Mouse (Mus musculus) forebrain, embryonic 10.5 days (tissue): Measurements from ENCODE around the gene Trit1. TPM values are rescaled to one million over a fixed set of nuclear protein-coding genes. Genes with fewer than 3 reads are reported as not detected.
"Not testable (repeated sequence)": the region's sequence is repeated elsewhere in the genome, so short reads cannot be mapped to it uniquely, and the experiment has no call there.

Experiments
- DNase-seq: peaks from one replicate; pipeline ENCODE4 v3.0.0-alpha.2; 2017; ENCODE audit warnings: low spot score; ENCODE audit errors: extremely low spot score
- H3K27ac ChIP-seq: fragments of 300-500 bp; sonication (generic); 2 replicates; pipeline ENCODE4 v1.5.1; 2016; ENCODE audit warnings: mild to moderate bottlenecking
- H3K27me3 ChIP-seq: fragments of 300-500 bp; sonication (generic); 2 replicates; pipeline ENCODE4 v1.6.1; 2016; ENCODE audit warnings: mild to moderate bottlenecking; ENCODE audit not compliant: poor library complexity, severe bottlenecking
- H3K36me3 ChIP-seq: fragments of 300-500 bp; sonication (generic); replicated peaks from 2 replicates; pipeline ENCODE4 v1.6.1; 2016; ENCODE audit warnings: mild to moderate bottlenecking, moderate library complexity
- H3K4me1 ChIP-seq: fragments of 300-500 bp; sonication (generic); 2 replicates; pipeline ENCODE4 v1.6.1; 2016
- H3K4me3 ChIP-seq: fragments of 300-500 bp; sonication (generic); 2 replicates; pipeline ENCODE4 v1.5.1; 2016; ENCODE audit warnings: mild to moderate bottlenecking, moderate library complexity
- H3K9me3 ChIP-seq: fragments of 300-500 bp; sonication (generic); 2 replicates; pipeline ENCODE4 v1.6.1; 2016; ENCODE audit warnings: mild to moderate bottlenecking, moderate library complexity
- WGBS: fragments of 180-500 bp; shearing (Covaris S2); methylation state at CpG from one replicate; pipeline ENCODE4 v1.1.7; 2016; 5-methylcytosine and 5-hydroxymethylcytosine counted together
- polyA plus RNA-seq: library from polyadenylated mRNA; unstranded; fragments of >200 nt; fragmentation: Nextera tagmentation; extraction: Ambion mirVana; gene quantifications from 2 replicates; pipeline ENCODE4 v1.2.1, GENCODE M21; 2016

Gene Trit1
- polyA plus RNA-seq, 1 experiment from 2014 or later, result 23.8 TPM

GRCm38 (mm10) chr4:123000617-123001342, 15.6 kb upstream of the Trit1 start:
- peaks cover 36% of the 10 kb centered on the region for H3K36me3 ChIP-seq
- DNase-seq, result no peak
- H3K4me3 ChIP-seq, result peak overlapping the region; percentile 86
- no peaks in the 10 kb centered on the region for H3K9me3 ChIP-seq
- peaks cover 40% of the 10 kb centered on the region for H3K27me3 ChIP-seq
- WGBS, result 45% methylated on average over 17 of the region's 17 CpGs
- peaks cover 94% of the 10 kb centered on the region for H3K4me1 ChIP-seq
- peak overlapping the region; percentile 94 for H3K27ac ChIP-seq

GRCm38 (mm10) chr4:123005054-123005966, 11.1 kb upstream of the Trit1 start:
- peaks cover 29% of the 10 kb centered on the region for H3K36me3 ChIP-seq
- peak; percentile 48 for DNase-seq
- H3K27me3 ChIP-seq, result peaks cover 11% of the 10 kb centered on the region; the same call in 1 of the 2 replicates
- WGBS, result 35% methylated on average over 15 of the region's 15 CpGs
- no peak overlapping the region for H3K4me3 ChIP-seq
- peaks cover 61% of the 10 kb centered on the region for H3K4me1 ChIP-seq
- H3K27ac ChIP-seq, result peak overlapping the region; percentile 83
- H3K9me3 ChIP-seq, result no peaks in the 10 kb centered on the region

- Histone ChIP-seq H3K27ac (peak overlapping the region; percentile 93), H3K4me1 (peaks cover 52% of the 10 kb centered on the region)
- not testable (repeated sequence) for H3K9me3 ChIP-seq, DNase-seq, H3K4me3 ChIP-seq, H3K27me3 ChIP-seq, H3K36me3 ChIP-seq
- WGBS, result 95% methylated on average over 4 of the region's 4 CpGs
Measured at GRCm38 (mm10) chr4:123012501-123012900, 3.9 kb upstream of the Trit1 start.

- H3K27ac ChIP-seq, result peak overlapping the region; percentile 93
- no peak for DNase-seq
- no peaks in the 10 kb centered on the region for H3K9me3 ChIP-seq
- no peaks in the 10 kb centered on the region for H3K27me3 ChIP-seq
- WGBS, result 30% methylated on average over 5 of the region's 5 CpGs
- peaks cover 5% of the 10 kb centered on the region for H3K36me3 ChIP-seq
- peak overlapping the region; percentile 34; the same call in 1 of the 2 replicates for H3K4me3 ChIP-seq
- H3K4me1 ChIP-seq, result peaks cover 62% of the 10 kb centered on the region
Measured at GRCm38 (mm10) chr4:123013346-123013945, 3.0 kb upstream of the Trit1 start.

GRCm38 (mm10) chr4:123013949-123014406, 2.4 kb upstream of the Trit1 start:
- 48% methylated on average over 3 of the region's 3 CpGs for WGBS
- peaks cover 64% of the 10 kb centered on the region for H3K4me1 ChIP-seq
- H3K9me3 ChIP-seq, result no peaks in the 10 kb centered on the region
- H3K27me3 ChIP-seq, result no peaks in the 10 kb centered on the region
- H3K36me3 ChIP-seq, result peaks cover 10% of the 10 kb centered on the region
- DNase-seq, result peak; percentile 64
- peak overlapping the region; percentile 93 for H3K27ac ChIP-seq
- peak overlapping the region; percentile 34 for H3K4me3 ChIP-seq

GRCm38 (mm10) chr4:123014501-123015282, 1.7 kb upstream of the Trit1 start:
- H3K27me3 ChIP-seq, result no peaks in the 10 kb centered on the region
- H3K9me3 ChIP-seq, result no peaks in the 10 kb centered on the region
- peaks cover 65% of the 10 kb centered on the region for H3K4me1 ChIP-seq
- H3K36me3 ChIP-seq, result peaks cover 14% of the 10 kb centered on the region
- WGBS, result 18% methylated on average over 7 of the region's 7 CpGs
- no peak for DNase-seq
- H3K27ac ChIP-seq, result peak overlapping the region; percentile 93
- peak overlapping the region; percentile 34; the same call in 1 of the 2 replicates for H3K4me3 ChIP-seq

- H3K27me3 ChIP-seq, result no peaks in the 10 kb centered on the region
- no peak overlapping the region for H3K27ac ChIP-seq
- peaks cover 25% of the 10 kb centered on the region for H3K4me1 ChIP-seq
- 96% methylated on average over 3 of the region's 3 CpGs for WGBS
- H3K4me3 ChIP-seq, result no peak overlapping the region
- H3K9me3 ChIP-seq, result no peaks in the 10 kb centered on the region
- DNase-seq, result no peak
- peaks cover 75% of the 10 kb centered on the region for H3K36me3 ChIP-seq
Measured at GRCm38 (mm10) chr4:123021591-123021990, 5.2 kb downstream of the Trit1 start.

GRCm38 (mm10) chr4:123022896-123023295, 6.5 kb downstream of the Trit1 start:
- no peak for DNase-seq
- 92% methylated on average over 1 of the region's 1 CpGs for WGBS

GRCm38 (mm10) chr4:123025418-123025817, 9.0 kb downstream of the Trit1 start:
- Histone ChIP-seq H3K36me3 (peaks cover 91% of the 10 kb centered on the region), H3K4me3 (no peak overlapping the region), H3K9me3 (no peaks in the 10 kb centered on the region), H3K27ac (no peak overlapping the region), H3K4me1 (no peaks in the 10 kb centered on the region), H3K27me3 (no peaks in the 10 kb centered on the region)
- WGBS, result 89% methylated on average over 2 of the region's 2 CpGs
- no peak for DNase-seq

More at GRCm38 (mm10) chr4:123022896-123023295, 6.5 kb downstream of the Trit1 start:
- Histone ChIP-seq H3K36me3 (peaks cover 88% of the 10 kb centered on the region), H3K27me3 (no peaks in the 10 kb centered on the region), H3K27ac (no peak overlapping the region), H3K9me3 (no peaks in the 10 kb centered on the region), H3K4me3 (no peak overlapping the region), H3K4me1 (peaks cover 15% of the 10 kb centered on the region)

- DNase-seq, result no peak
- no peaks in the 10 kb centered on the region for H3K4me1 ChIP-seq
- H3K36me3 ChIP-seq, result peaks cover 91% of the 10 kb centered on the region
- no peak overlapping the region for H3K27ac ChIP-seq
- H3K9me3 ChIP-seq, result no peaks in the 10 kb centered on the region
- H3K27me3 ChIP-seq, result no peaks in the 10 kb centered on the region
- no peak overlapping the region for H3K4me3 ChIP-seq
- whole genome bisulfite sequencing, result 98% methylated on average over 13 of the region's 13 CpGs
Measured at GRCm38 (mm10) chr4:123026161-123026560, 9.8 kb downstream of the Trit1 start.

- no peaks in the 10 kb centered on the region for H3K27me3 ChIP-seq
- no peak for DNase-seq
- H3K27ac ChIP-seq, result no peak overlapping the region
- H3K9me3 ChIP-seq, result no peaks in the 10 kb centered on the region
- no peaks in the 10 kb centered on the region for H3K4me1 ChIP-seq
- peaks cover 91% of the 10 kb centered on the region for H3K36me3 ChIP-seq
- 89% methylated on average over 4 of the region's 4 CpGs for WGBS
- H3K4me3 ChIP-seq, result no peak overlapping the region
Measured at GRCm38 (mm10) chr4:123026597-123026996, 10.2 kb downstream of the Trit1 start.

GRCm38 (mm10) chr4:123034841-123035240, 18.4 kb downstream of the Trit1 start:
- H3K4me1 ChIP-seq, result no peaks in the 10 kb centered on the region
- no peak for DNase-seq
- no peak overlapping the region for H3K4me3 ChIP-seq
- peaks cover 90% of the 10 kb centered on the region for H3K36me3 ChIP-seq
- WGBS, result 98% methylated on average over 2 of the region's 2 CpGs
- H3K9me3 ChIP-seq, result no peaks in the 10 kb centered on the region
- no peaks in the 10 kb centered on the region for H3K27me3 ChIP-seq
- H3K27ac ChIP-seq, result no peak overlapping the region
